Mouse (Mus musculus): ENCODE measurements around the gene Tmco5.
"Not testable (repeated sequence)": the region's sequence is repeated elsewhere in the genome, so short reads cannot be mapped to it uniquely, and the experiment has no call there.

The Tmco5 gene

DNA sequence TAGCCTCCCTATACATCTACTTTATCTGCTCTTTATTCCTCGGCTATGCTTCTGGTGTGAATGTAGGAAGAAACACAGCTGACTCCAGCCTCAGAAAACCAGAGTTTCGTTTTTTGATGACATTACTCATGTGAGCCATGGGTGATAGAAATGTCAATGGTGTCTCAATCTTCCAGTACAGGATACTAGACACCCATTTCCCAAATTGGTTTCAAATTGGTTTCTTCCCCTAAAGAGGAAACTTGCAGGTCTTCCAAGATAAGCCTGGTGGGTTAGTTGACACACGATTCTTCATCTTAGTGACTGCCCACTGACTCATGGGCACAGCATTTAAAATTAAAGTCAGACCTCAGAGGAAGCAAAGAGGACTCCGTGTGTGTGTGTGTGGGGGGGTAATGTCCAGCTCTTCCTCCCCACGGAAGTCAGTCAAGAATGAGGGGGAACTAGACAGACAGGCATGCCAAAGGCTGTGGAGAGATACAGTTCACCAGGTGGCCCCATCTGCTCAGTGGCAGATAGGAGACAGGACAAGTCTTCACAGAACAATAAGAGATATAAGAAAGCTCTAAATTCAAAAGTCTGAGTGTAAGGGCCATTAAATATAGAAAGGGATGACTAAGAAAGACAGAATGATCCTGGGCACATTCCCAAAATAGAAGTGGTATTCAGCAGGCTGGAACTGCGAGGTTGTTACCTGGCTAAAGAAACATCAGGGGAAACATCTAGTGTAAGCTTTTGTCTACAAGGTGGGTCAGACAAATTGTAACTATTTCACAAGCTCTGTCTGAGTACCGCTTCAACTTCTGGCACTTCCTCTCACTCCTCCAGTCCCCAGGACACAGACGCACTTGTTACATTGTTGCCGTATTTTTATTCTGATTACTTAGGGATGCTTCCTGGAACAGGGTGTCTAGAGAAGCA is 44.3 kb downstream of the Tmco5 start:
- peak; percentile 34 for DNase-seq (ENCODE audit: low read depth, low spot score)

DNA sequence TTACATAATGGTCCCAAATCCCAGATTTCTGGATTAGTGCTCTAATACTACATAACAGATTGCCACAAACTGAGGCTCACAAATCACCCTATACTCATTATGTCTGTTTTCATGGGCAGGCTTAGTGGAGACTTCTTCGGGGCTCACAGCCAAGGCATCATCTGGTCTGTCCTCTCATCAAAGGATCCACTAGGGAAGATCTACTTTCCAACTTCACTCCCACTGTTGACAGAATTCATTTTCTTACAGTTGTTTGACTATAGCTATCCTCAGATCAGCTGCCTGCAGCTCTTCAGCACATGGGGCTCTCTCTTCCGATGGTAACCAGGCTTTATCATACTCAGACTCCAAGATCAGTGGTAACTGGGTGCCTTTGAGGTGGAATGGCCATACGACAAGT is 45.2 kb downstream of the Tmco5 start:
- peak; percentile 33 for DNase-seq (ENCODE audit: low read depth, low spot score)

DNA sequence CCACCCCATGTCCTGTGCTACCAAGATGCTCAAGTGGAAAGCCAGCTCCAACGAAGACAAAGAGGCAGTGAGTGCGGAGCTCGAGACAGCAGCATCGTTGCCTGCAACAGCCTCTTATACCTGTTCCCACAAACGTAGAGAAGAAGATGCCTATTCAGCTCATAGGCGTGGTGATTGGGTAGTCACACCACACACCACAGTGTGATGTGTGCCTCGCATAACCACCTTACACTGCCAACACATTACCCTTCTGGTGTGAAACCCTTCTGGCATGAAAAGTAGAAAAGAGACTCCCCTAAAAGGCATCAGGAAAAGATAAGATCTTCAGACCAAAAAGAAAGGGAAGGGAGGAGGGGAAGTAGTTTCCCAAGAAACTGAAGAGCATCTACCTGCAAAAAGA is 45.8 kb downstream of the Tmco5 start:
- DNase-seq (ENCODE audit: low read depth, low spot score) = no peak

DNA sequence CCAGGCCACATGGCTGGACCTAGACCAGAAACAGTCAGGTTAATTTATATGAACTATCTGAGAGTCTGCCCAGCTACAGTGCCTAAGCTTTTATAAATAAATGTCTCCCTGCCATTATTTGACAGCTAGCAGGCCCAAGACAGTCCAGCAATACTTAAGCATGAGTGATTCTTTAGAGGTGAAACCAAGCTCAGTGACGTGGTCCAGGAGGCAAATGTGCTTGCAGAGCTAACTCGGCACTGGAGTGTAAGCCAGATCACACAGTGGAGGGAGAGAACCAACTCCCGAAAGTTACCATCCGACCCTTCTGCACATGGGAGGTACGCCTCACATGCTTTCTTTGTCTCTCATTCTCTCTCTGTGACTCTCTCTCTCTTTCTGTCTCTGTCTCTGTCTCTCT is 46.7 kb downstream of the Tmco5 start:
- no peak for DNase-seq (ENCODE audit: low read depth, low spot score)

DNA sequence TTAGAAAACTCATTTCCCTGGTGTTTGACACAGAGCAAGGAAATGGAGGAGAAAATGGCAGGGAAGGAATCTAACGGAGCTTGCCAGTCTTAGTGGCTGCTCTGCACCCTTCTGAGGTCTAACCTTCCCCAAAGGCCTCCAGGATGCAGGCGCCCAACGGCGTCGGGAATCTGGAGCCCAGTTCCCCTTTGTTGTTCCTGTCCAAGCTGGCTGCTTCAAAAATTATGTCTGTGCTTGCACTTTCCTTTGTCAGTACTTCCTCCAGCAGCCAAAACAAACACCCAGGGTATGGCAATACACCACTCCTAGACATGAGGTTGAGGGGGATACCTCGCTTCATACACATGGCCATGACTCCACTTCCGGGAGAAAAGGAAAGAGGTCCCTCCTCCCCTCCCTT is 53.7 kb downstream of the Tmco5 start:
- no peak for DNase-seq (ENCODE audit: low read depth, low spot score)

DNA sequence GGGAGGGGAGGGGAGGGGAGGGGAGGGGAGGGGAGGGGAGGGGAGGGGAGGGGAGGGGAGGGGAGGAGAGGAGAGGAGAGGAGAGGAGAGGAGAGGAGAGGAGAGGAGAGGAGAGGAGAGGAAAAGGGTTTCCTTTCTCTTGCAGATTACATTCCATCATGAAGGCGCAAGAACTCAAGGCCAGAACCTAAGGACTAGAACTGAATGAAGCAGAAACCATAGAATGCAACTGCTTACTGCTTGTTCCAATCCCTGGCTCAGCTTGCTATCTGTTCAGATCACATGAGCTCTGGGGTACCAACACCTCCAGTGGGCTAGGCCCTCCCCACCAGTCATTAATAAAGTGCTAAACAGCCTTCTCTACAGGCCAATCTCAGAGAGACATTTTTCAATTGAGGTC is 55.7 kb downstream of the Tmco5 start:
- not testable (repeated sequence) for DNase-seq (ENCODE audit: low read depth, low spot score)

DNA sequence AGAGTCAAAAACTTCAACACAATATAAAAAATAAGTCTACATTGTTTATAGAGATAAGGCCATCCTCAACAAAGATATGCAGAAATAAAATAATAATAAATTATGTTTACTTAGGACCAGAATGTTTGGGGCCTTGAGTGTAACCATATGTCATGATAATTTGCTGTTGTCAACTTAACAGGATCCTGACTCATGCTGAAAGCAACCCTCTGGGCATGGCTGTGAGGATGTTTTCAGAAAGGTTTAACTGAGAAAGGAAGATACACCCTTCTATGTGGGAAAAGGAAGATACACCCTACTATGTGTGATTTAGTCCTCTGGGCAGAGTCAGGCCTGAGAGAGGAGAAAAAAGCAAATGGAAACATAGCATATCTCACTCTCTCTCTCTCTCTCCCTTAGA is 56.3 kb downstream of the Tmco5 start:
- DNase-seq (ENCODE audit: low read depth, low spot score) = no peak

DNA sequence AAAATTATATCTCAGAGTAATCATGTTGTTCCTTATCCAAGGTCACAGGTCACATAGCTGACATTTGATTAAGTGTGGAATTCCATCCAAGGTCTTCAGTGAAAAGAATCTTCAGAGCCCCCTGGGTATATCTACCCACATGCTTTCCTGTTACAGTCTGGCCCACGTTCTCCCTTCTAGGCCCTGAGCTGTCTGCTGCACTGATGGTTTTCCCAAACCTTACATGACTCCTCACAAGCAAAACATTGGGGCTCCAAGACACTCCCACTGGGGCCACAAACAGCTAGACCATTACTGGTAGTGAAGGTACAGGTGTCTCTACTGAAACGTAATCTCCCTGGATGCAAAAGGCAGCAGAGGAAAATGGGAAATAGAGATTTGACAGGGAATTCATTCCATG is 57.9 kb downstream of the Tmco5 start:
- DNase-seq (ENCODE audit: low read depth, low spot score) = no peak

DNA sequence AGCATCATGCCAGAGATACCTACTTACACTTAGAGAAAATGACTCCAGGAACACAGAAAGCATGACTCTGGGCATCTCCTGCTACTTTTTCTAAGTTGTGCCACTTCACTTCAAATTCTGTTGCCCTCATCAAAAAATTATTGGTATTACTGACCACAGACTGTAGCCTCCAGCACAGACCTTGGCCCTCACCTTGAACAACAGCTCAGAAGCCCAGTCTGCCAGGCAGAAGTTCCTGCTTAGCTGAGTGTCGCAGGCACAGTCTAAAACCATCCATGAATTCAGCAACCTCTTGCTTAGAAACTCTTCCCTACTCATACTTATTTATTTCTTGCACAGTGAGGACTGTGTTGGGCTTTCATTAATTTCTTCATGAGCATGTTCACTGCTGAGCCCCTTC is 58.7 kb downstream of the Tmco5 start:
- no peak for DNase-seq (ENCODE audit: low read depth, low spot score)

DNA sequence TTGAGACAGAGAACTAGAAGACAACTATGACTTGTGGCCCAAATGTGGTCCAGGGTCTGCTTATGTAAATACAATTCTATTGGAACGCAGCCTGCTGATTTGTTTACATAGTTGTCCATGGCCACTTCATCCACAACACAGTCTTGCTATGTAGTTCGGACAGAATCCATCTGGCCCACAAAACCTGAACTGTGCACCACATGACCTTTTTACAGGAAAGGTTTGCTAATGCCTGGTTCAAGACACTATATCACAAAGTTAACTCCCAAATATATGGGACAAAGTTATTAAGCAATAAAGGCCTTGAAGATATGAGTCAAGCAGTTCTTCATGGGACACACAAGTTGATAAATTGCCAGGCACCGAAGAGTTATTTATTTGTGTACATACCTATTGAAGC is 63.3 kb downstream of the Tmco5 start:
- DNase-seq (ENCODE audit: low read depth, low spot score) = no peak
